Mouse (Mus musculus) intestine, embryonic 16.5 days (tissue): ENCODE data around the gene Tab2. TPM values are rescaled to one million over a fixed set of nuclear protein-coding genes. Genes with fewer than 3 reads are reported as not detected.

Experiments used
- ATAC-seq: fragments of 200-750 bp; cut with Nextera tagmentation; 2 replicates; pipeline ENCODE4 v1.8.0; 2017; ENCODE audit warnings: moderate TSS enrichment, moderate library complexity
- H3K27ac ChIP-seq: fragments of 300-500 bp; sonication (generic); 2 replicates; pipeline ENCODE4 v1.5.1; 2014; ENCODE audit warnings: mild to moderate bottlenecking, low read length
- H3K27me3 ChIP-seq: fragments of 300-500 bp; sonication (generic); replicated peaks from 2 replicates; pipeline ENCODE4 v1.6.1; 2014; ENCODE audit warnings: low read length, control low read depth, mixed read lengths; ENCODE audit not compliant: control insufficient read depth, insufficient read depth
- H3K36me3 ChIP-seq: fragments of 300-500 bp; sonication (generic); 2 replicates; pipeline ENCODE4 v1.6.1; 2014; ENCODE audit warnings: low read length, control low read depth; ENCODE audit not compliant: control insufficient read depth, insufficient read depth
- H3K4me1 ChIP-seq: fragments of 300-500 bp; sonication (generic); 2 replicates; pipeline ENCODE4 v1.6.1; 2014; ENCODE audit warnings: low read length, control low read depth, mixed read lengths; ENCODE audit not compliant: control insufficient read depth, insufficient read depth
- H3K4me2 ChIP-seq: fragments of 300-500 bp; sonication (generic); 2 replicates; pipeline ENCODE4 v1.6.1; 2014; ENCODE audit warnings: low read depth, low read length, control low read depth
- H3K4me3 ChIP-seq: fragments of 300-500 bp; sonication (generic); 2 replicates; pipeline ENCODE4 v1.5.1; 2014; ENCODE audit warnings: mild to moderate bottlenecking, low read length
- H3K9ac ChIP-seq: fragments of 300-500 bp; sonication (generic); 2 replicates; pipeline ENCODE4 v1.6.1; 2014; ENCODE audit warnings: low read depth, low read length
- H3K9me3 ChIP-seq: fragments of 300-500 bp; sonication (generic); 2 replicates; pipeline ENCODE4 v1.6.1; 2016; ENCODE audit warnings: low read length, control low read depth; ENCODE audit not compliant: control insufficient read depth
- WGBS: fragments of 180-500 bp; shearing (Covaris S2); extraction: QIAGEN DNeasy Blood & Tissue Kit; methylation state at CpG from one replicate; pipeline ENCODE4 v1.1.7; 2014; 5-methylcytosine and 5-hydroxymethylcytosine counted together
- polyA plus RNA-seq: library from polyadenylated mRNA; unstranded; fragments of >200 nt; fragmentation: Nextera tagmentation; extraction: Ambion mirVana; gene quantifications from 2 replicates; pipeline ENCODE4 v1.2.1, GENCODE M21; 2015

The Tab2 gene
- polyA plus RNA-seq, 1 experiment from 2014 or later: 12.9 TPM

- no peaks in the 10 kb centered on the region for H3K27me3 ChIP-seq
- no peaks in the 10 kb centered on the region for H3K36me3 ChIP-seq
- peak; percentile 77 for ATAC-seq
- H3K4me1 ChIP-seq: no peaks in the 10 kb centered on the region
- no peak overlapping the region for H3K27ac ChIP-seq
- H3K9ac ChIP-seq: no peak overlapping the region
- WGBS: 74% methylated on average over 14 of the region's 14 CpGs
- no peak overlapping the region for H3K4me3 ChIP-seq
- no peak overlapping the region for H3K4me2 ChIP-seq
- no peaks in the 10 kb centered on the region for H3K9me3 ChIP-seq
Observed at GRCm38 (mm10) chr10:7861259-7861936, 94.6 kb downstream of the Tab2 start.

DNA sequence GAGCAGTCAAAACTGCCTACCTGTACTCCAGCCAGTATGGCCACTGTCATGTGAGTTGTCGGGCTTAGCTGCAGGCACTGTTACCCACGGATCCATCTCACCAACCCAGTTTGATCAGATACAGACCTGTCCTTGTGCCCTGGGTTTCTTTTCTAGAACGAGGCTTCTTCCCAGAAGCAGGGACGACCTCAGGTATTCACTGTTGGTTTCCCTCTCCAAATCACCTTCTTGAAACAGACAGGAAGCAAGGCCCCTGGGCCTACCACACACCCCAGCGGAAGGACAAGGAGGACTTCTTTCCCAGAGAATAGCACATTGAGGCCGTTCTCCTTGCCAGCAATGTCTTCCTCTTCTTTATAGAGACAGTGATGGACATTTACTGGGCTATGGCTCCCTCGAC, 95.5 kb downstream of the Tab2 start:
- no peak overlapping the region for H3K9ac ChIP-seq
- no peak overlapping the region for H3K4me3 ChIP-seq
- no peaks in the 10 kb centered on the region for H3K36me3 ChIP-seq
- WGBS: 88% methylated on average over 7 of the region's 7 CpGs
- no peak overlapping the region for H3K4me2 ChIP-seq
- H3K4me1 ChIP-seq: no peaks in the 10 kb centered on the region
- H3K9me3 ChIP-seq: no peaks in the 10 kb centered on the region
- H3K27ac ChIP-seq: no peak overlapping the region
- ATAC-seq: no peak
- H3K27me3 ChIP-seq: no peaks in the 10 kb centered on the region

Other genes starting within 250 kb of the Tab2 start
- gene Katna1, start 230.2 kb downstream of the Tab2 start, polyA plus RNA-seq: 54.2 and 60.4 TPM in 2 replicates
- gene Ginm1, start 163.4 kb downstream of the Tab2 start, polyA plus RNA-seq: 70.3 and 71.2 TPM in 2 replicates
- gene Ppil4, start 163.3 kb downstream of the Tab2 start, polyA plus RNA-seq: 24.9 and 28.1 TPM in 2 replicates
- 0.67 and 0.78 TPM in 2 replicates for gene Zc3h12d, start 123.8 kb downstream of the Tab2 start, polyA plus RNA-seq